ENCODE assay signal across 28 mouse cellular contexts in genomic region chr11:70833831-70834230, GRCm38 (mm10). TPM values are rescaled to one million over a fixed set of nuclear protein-coding genes. Genes with fewer than 3 reads are reported as not detected.
DNase-seq lines count a peak whose midpoint lies in the region; ATAC-seq and TF ChIP-seq lines count a peak whose summit lies in the region.
"Had no signal": no experiment of that assay in that cellular context is flagged by ENCODE, and none has a peak within 500 bp of the region (broad histone marks: within the 10 kb centered on the region; RNA-seq: fewer than 3 reads in every experiment).

No protein-coding gene starts in this region.

- H3K4me1 ChIP-seq in midbrain, embryonic 11.5 days (ENCODE audit: control insufficient read depth, insufficient read depth, low read length), result no peaks in the 10 kb centered on the region
- H3K4me1 ChIP-seq in midbrain, postnatal 0 days (ENCODE audit: insufficient read depth, low read length), result no peaks in the 10 kb centered on the region

- no peaks in the 10 kb centered on the region for H3K27me3 ChIP-seq in midbrain, embryonic 11.5 days (ENCODE audit: control insufficient read depth, insufficient read depth, low read length)
- H3K27me3 ChIP-seq in midbrain, postnatal 0 days (ENCODE audit: insufficient read depth, low read length), result no peaks in the 10 kb centered on the region
- H3K27me3 ChIP-seq: Patski had no signal

- no peaks in the 10 kb centered on the region for H3K36me3 ChIP-seq in midbrain, embryonic 11.5 days (ENCODE audit: control insufficient read depth, insufficient read depth, low read length)
- no peaks in the 10 kb centered on the region for H3K36me3 ChIP-seq in midbrain, postnatal 0 days (ENCODE audit: insufficient read depth, low read length)
- H3K36me3 ChIP-seq: G1E had no signal

- no peak overlapping the region for H3K4me2 ChIP-seq in midbrain, embryonic 11.5 days
- no peak overlapping the region for H3K4me2 ChIP-seq in midbrain, postnatal 0 days (ENCODE audit: low read depth, low read length, poor library complexity, severe bottlenecking)

- intact Hi-C loops in gastrocnemius, postnatal 14 days (cut with DNase I; ENCODE audit: low total_unique reads), result no loop called here

- ATAC-seq in midbrain, embryonic 11.5 days (ENCODE audit: low FRiP score), result no peak
- no peak for ATAC-seq in midbrain, postnatal 0 days (ENCODE audit: low FRiP score)
- ATAC-seq: activated CD4-positive, CD25-positive, alpha-beta regulatory T cell, adult 4 months; CD4-positive, CD25-positive, alpha-beta regulatory T cell, adult 4 months; Patski had no signal

- no peak for TF ChIP-seq CTCF in midbrain, postnatal 0 days (IDR thresholded peaks at IDR 0.05)

- H3K9me3 ChIP-seq in midbrain, embryonic 11.5 days (ENCODE audit: control insufficient read depth, low read length), result peaks cover 3% of the 10 kb centered on the region; the same call in 1 of the 2 replicates
- no peaks in the 10 kb centered on the region for H3K9me3 ChIP-seq in midbrain, postnatal 0 days (ENCODE audit: low read length)

- peak; percentile 19 for DNase-seq in midbrain, embryonic 11.5 days (ENCODE audit: low spot score, missing footprints)
- DNase-seq in midbrain, postnatal 0 days (ENCODE audit: low spot score), result no peak
- peak; percentile 74 for DNase-seq in ES-CJ7 (ENCODE audit: low read depth, low spot score)
- DNase-seq in R1 (ENCODE audit: low read depth, low spot score), result peak; percentile 83
- DNase-seq in ZHBTc4 (ENCODE audit: low read depth, low spot score), result peak; percentile 73
- no peak for DNase-seq in gastrocnemius, postnatal 14 days
- DNase-seq in kidney, postnatal 4 days, result no peak
- DNase-seq in gastrocnemius, adult 8-10 months (ENCODE audit: low spot score in 2 of 2), result no peak
- DNase-seq: adrenal gland, adult 2 months; adrenal gland, adult 8-10 months; adrenal gland, postnatal 10 days; adrenal gland, postnatal 14 days; adrenal gland, postnatal 25 days; adrenal gland, postnatal 36 days; B cell, adult 2 months; cerebellum, adult 11 months; cerebellum, adult 11-12 months; cerebellum, adult 18-20 months; cerebellum, adult 2 months; cerebellum, adult 8-10 months had no signal

- WGBS in midbrain, embryonic 11.5 days, result 67% methylated on average over 3 of the region's 3 CpGs
- WGBS in midbrain, postnatal 0 days, result 62% methylated on average over 3 of the region's 3 CpGs

- H3K27ac ChIP-seq in midbrain, embryonic 11.5 days (ENCODE audit: low read depth, low read length), result no peak overlapping the region
- no peak overlapping the region for H3K27ac ChIP-seq in midbrain, postnatal 0 days (ENCODE audit: low read depth, low read length)

- no peak overlapping the region for H3K4me3 ChIP-seq in midbrain, embryonic 11.5 days (ENCODE audit: low read depth, low read length)
- no peak overlapping the region for H3K4me3 ChIP-seq in midbrain, postnatal 0 days (ENCODE audit: low read depth, low read length)

- H3K9ac ChIP-seq in midbrain, embryonic 11.5 days (ENCODE audit: low read length), result no peak overlapping the region
- H3K9ac ChIP-seq in midbrain, postnatal 0 days (replicated peaks; ENCODE audit: low read length, poor library complexity, severe bottlenecking), result no peak overlapping the region

RNA-seq across cellular contexts. Expression of gene Rabep1, which starts 10.7 kb away (rescaled TPM):
- 41.7 and 44.2 TPM in 2 replicates for polyA plus RNA-seq in midbrain, embryonic 11.5 days (2014; fragmentation: Nextera tagmentation; extraction: Ambion mirVana)
- total RNA-seq in midbrain, postnatal 0 days (2014; rRNA removed), result 66.4 and 98.4 TPM in 2 replicates
- 102 and 116 TPM in 2 replicates for polyA plus RNA-seq in midbrain, postnatal 0 days (2015; fragmentation: Nextera tagmentation; extraction: Ambion mirVana)
- 10 to 100 TPM; 22.7 to 24.3 TPM for total RNA-seq in gastrocnemius, postnatal 14 days (2021)
- 10 to 100 TPM; 36.0 to 42.2 (median 41.6) TPM for total RNA-seq in gastrocnemius, adult 8-10 months (2022)

RNA-seq across cellular contexts. Expression of gene Scimp, which starts 21.4 kb away (rescaled TPM):
- not detected in 2 replicates for polyA plus RNA-seq in midbrain, embryonic 11.5 days (2014; fragmentation: Nextera tagmentation; extraction: Ambion mirVana)
- total RNA-seq in midbrain, postnatal 0 days (2014; rRNA removed), result not detected in 2 replicates
- not detected in 2 replicates for polyA plus RNA-seq in midbrain, postnatal 0 days (2015; fragmentation: Nextera tagmentation; extraction: Ambion mirVana)
- total RNA-seq in gastrocnemius, postnatal 14 days (2021), result under 1 TPM in 1 of 2 experiments, not detected in 1; 0.22 TPM
- total RNA-seq in gastrocnemius, adult 8-10 months (2022), result not detected
- total RNA-seq: ES-E14, G1E, MEL had no signal
- polyA plus RNA-seq: brain, embryonic 14.5 days; C2C12; G1E had no signal

Comparison
In these comparisons a context has a peak if more than half of its experiments do, and no peak if none do; other contexts are left out.
1. DNase-seq: peak in midbrain, embryonic 11.5 days (single experiment), ES-CJ7 (single experiment), R1 (single experiment) and ZHBTc4 (single experiment); none in midbrain, postnatal 0 days (single experiment), gastrocnemius, postnatal 14 days (single experiment), kidney, postnatal 4 days (0 of 2) and gastrocnemius, adult 8-10 months (0 of 2).